Mouse (Mus musculus): Measurements from ENCODE around the gene Slc1a1.

- TF ChIP-seq GATA1 (IDR thresholded peaks at IDR 0.05; ENCODE audit: borderline replicate concordance, low read length) (no peak), FLI1 (IDR thresholded peaks at IDR 0.05; ENCODE audit: low read length) (no peak)
Measured at GRCm38 (mm10) chr19:28926366-28926765, 91.5 kb downstream of the Slc1a1 start.

Measured in megakaryocyte, embryonic 14.5 days (primary cell).